Mouse (Mus musculus) adrenal gland (tissue): ENCODE measurements at regions not wholly inside any gene's neighbourhood (a gene's known extent, or its start where the extent isn't known, plus 50 kb on each side); places are given as distances from the start of the nearest gene placed in this dataset.

Experiments used
- intact Hi-C: fragments of 180-260 bp; cut with DNase I; formaldehyde crosslinking; loops from one replicate; pipeline ENCODE4 v1.15.1; 2025

DNA sequence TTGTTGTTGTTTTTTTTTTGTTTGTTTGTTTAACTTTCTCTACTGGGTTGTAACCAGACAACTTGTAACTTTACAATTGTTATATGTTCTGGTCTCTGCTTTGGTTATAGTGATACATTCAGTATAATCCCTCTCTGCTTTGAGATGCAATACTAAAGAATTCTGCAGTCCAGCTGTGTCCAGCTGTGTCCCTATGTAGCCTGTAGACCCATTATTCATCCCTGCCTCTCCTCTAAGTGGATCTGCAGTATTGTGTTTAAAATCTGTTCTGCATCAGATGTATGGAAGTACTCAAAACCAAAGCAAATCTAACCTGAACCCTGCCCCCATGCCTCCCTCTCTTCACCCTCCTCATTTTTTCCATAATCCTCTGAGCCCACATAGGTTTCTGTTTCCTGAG is 279.6 kb downstream of the Rps29 start:
- intact Hi-C loops, result no loop called here

DNA sequence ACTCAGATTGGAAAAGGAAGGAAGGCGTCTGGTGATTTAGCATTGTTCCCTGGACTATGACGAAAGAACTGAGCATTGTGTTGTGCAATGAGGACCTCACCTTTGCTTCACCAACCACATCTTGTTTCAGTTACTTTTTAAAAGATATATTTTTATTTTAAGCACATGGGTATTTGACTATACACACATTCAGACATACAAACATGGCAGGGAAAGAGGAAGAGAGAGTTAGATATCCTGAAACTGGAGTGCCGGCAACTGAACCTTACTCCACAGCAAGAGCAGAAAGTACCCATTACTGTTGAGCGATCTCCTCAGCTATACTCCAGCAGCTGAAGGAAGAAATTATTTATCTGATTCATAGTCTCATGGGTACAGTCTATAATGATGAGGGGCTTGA is 287.7 kb downstream of the Rps29 start:
- intact Hi-C loops, result no loop called here

DNA sequence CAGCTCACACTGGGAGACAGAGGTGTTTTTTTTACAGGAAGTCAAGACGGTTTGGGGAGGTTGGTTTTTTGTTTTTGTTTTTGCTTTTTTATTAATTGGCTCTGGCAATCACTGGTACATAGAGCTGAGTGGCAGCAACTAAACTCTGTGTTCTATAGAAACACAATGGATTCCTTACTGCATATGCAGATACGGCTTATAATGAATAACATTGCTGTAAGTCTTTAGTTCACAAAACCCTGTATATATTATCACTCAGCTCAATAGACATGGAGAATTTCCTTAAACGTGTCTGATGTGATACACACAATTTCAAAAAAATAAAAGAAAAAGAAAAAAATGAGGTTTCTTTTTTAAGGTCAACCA is 296.0 kb downstream of the Rps29 start:
- intact Hi-C loops, result loop anchor here (2.0 kb wide), 1 partner anchor 1432 kb away; no protein-coding TSS in a partner anchor

DNA sequence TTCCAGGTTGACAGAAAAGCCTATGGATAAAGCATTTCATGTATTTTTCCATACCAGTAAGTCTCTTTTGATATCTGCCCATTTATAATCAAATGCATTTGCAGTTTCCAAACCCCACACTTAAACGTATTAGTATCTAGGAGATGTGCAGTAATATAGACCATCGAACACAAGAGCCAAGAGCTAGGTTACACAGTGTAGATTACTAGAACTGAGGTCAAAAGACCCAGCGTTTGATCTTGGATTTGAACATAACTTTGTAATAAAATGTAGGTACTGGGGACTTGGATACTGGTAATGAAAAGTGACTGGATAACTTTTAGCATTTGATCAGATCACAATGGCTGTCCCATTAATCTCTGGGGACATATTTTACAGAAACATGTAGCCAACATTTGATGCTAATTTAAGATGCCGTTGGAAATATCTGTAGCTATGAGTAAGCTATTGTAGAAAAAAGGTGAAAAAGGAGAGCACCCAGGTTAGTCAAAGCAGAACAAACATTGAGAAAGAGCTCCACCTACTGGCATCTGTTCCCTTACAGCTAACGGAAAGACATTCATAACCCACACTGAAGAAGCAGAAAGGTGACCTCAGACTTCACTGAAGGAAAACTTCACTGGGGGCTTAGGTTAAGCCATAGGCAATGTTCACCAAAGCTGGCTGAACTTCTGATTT is 296.5 kb downstream of the Rps29 start:
- intact Hi-C loops, result loop anchor here (2.0 kb wide), 1 partner anchor 1432 kb away; no protein-coding TSS in a partner anchor

DNA sequence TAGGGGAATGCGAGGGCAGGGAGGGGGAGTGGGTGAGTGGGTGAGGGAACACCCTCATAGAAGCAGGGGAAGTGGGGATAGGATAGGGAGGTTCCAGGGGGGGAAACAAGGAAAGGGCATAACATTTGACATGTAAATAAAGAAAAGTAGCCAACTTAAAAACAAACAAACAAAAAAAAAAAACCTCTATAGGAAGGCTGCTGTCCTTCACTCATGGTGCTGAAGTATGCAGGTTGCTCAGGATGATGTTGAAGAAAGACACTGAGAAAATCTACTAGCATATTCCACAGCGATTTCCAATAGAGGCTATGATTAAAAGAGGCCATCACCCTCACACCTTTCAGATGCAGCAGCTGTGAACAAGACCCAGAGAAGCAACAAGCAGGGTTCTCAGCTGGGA is 298.7 kb downstream of the Rps29 start:
- intact Hi-C loops, result no loop called here

DNA sequence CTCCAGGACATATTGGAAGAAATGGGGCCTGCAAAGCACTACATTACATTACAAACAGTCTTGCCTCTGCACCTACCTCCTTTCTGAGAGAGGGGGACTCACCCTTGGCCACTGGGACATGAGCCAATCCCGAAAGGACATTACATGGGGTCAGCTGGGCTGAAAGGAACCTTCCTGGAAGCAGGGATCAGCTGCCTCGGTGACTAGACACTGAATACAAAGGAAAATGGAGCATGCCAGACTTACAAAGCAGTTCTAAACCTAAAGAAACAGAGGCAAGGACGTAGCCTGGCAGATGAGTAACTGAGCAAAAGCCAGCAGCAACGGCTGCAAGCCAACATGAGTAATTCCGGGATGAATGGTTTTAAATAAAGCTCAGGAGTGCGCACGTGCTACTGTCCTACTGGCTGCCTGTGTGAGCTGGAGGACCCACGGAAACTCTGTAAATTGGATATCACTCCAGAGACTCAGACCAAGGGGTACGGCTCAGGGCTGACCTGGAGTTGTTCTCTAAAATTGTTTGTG is 309.3 kb downstream of the Rps29 start:
- intact Hi-C loops, result no loop called here

DNA sequence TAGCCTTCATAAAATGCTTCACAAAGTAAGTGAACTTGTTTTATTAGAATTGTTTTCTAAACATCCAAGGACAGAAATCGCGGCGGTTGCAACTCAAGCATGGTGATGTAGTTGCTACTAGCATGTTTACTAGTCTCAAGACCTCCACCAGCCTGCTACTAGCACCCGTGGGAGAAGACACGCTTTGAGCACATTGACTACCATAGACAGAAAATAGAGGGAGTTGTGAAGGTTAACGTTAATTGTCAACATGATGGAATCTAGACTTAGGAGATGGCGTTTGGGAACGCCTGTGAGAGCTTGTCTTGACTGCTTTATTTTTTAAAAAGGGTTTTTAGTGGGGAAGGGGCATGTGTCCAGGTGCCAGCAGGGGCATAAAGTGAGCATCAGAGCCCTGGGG is 318.2 kb downstream of the Rps29 start:
- intact Hi-C loops, result no loop called here

DNA sequence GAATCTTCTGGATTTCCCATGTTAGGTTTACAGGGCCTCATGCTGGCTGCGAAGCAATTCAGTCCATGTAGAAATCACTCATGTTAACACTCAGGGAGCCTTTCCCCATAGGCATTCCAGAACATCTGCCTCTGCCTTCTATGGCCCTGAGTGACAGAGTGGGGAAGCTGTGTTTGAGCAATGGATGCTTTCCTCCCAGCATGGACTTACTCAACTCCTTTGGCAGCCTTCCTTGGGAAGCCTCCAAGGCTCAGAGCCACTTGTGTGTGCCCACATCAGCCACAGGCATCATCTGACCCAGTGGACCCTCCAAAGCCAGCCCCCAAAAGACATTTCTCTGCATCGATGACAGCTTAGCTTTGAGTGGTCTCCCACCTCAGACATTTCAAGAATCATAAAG is 318.8 kb downstream of the Rps29 start:
- intact Hi-C loops, result no loop called here

DNA sequence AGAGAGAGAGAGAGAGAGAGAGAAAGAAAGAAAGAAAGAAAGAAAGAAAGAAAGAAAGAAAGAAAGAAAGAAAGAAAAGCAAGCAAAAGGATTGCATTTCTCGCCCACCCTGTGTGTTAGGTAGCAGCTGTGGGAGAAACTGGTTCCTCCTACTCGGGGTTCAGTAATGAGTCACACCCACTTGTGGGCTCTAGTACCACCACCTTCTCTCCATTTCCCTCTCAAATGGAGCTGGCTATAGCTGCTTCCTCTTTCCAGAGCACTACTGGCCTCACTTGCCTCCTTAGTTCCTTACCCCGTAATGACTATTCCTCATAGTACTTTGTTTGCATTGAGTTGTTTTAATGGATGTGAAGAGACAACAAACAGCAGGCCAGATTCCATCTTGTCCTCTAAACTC is 323.0 kb downstream of the Rps29 start:
- intact Hi-C loops, result no loop called here

DNA sequence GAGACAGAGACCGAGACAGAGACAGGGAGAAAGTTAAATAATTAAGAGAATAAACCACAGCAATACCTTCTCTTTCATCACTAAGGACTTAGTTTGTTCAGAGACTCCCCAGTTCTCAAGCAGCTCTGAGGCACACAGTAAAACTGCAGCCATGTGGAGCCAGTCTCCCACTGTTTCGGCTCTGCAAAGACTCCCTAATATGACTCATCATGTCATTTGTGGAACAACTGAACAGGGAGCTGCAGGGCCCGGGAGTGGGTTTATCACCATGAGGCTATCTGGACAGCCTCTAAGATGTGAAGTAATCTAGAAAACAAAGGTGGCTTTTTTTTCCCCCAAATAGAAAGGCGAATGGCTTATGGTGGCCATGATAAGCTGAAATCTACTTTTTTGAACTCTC is 325.1 kb downstream of the Rps29 start:
- intact Hi-C loops, result no loop called here

DNA sequence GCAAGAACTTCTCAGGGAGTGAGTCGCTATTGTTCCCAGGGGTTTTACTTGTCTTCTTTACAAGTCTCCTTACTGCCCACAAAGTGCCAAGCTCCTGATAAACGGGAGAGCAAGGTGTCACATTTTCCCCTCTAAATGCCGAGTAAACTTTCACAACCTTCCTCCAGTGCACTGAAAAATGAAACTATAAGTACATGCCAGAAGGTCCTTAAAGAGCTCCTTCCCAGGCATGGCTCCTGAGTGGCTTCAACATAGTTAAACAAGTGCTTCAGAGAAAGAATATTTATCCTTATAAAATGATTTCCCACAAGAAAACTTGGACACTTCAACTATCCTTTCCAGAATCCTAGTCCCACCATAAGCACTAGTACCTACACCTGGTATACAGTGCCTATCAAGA is 329.6 kb downstream of the Rps29 start:
- intact Hi-C loops, result no loop called here

DNA sequence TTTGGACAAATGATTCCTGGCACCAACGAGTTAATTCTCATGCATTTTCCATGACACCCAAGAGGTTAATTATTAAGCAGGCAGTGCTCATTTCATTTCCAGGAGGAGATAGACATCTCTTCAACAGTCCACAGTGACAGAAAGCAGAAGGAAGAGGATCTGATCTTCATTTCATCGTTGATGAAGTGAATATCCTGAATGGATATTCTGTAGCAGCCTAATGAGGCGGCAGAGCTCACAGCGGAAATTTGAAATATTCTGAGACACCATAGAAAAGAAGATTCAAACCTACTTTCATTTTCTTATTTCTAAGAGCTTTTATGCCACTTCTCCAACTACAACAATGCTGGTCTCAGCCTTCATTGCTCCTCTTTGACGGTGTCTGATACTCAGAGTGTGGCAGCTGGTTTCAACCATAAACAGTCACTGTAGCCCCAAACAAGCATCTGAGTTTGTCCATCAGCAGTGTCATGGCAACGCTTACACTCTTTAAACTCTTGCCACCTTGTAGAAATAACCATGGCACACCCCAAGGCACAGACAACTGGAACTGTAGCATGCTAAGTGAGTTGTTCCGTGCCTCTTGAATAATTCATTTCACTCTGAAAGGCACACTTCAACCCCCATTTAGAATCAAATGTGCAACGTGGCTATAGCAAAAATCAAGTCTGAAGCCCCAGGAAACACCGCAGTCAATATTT is 331.3 kb downstream of the Rps29 start:
- intact Hi-C loops, result no loop called here

DNA sequence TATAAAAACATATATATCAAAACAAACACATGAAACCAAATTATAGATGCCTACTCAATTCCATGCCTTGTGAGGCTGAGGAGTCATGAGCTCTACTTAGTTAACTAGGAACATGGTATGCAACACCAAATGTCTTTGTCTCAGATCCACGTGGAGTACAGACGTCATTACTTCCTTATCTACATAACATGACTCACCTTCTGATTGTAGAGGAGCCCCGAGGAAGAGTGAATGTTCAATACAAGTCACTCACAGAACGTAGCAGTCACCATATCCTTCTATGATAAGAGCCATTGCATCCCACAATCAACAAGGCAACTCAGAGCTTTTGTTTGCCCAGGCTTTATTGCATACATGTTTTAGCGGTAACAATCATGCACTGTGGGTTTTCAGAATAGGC is 364.6 kb downstream of the Rps29 start:
- intact Hi-C loops, result no loop called here

DNA sequence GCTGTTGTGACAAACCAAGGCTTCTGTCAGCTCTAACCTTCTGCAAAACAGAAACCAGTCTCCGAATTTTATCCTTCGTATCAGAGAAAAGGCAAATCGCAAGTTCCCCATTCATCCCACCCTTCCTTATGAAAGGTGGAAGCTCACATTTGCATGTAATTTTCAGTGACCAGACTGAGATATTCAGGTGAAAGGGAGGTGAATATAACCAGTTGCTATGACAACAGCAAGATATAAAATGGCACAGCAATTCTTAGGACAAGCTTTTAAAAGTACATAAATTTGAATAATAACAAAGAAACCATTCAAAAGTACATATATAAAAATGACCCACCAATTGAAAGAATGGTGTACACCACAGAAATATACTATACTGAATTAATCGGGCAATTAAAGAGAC is 375.4 kb downstream of the Rps29 start:
- intact Hi-C loops, result no loop called here

DNA sequence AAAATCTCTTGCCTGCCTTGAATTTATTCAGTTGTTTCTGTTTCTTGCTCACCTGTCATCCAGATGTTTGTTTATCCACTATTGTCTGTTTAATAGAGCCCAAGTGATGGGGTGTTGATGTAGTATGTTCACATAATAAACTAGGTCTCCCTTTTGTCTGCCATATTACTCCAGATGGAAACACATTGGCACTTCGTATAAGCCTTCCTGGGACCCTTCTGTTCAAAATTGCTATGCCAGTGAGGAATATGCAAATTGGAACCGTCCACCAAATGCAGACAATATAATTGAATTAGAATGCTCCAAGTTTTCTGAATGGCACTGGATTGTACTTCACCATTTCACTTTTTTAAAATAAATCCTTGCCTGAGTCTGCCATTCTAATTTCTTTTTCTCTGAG is 383.5 kb downstream of the Rps29 start:
- intact Hi-C loops, result no loop called here

DNA sequence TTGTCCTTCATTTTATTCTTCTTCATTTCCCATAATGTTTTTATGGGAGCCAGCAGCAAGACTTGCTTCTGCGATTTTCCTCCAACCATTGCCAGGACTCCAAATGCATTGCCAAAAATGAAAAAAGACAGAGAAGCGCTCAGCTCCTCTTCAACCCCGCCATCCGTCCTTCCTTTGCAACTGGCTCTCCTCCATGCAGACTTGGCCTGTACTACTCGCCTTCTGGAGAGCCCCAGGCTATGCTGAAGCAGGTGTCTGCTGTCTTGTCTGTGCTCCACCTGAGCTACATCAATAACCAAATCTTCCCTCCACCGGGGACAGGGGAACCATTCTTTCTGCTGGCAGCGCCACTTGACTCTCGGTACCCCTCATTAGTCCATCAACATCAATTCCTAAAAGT is 384.2 kb downstream of the Rps29 start:
- intact Hi-C loops, result no loop called here

DNA sequence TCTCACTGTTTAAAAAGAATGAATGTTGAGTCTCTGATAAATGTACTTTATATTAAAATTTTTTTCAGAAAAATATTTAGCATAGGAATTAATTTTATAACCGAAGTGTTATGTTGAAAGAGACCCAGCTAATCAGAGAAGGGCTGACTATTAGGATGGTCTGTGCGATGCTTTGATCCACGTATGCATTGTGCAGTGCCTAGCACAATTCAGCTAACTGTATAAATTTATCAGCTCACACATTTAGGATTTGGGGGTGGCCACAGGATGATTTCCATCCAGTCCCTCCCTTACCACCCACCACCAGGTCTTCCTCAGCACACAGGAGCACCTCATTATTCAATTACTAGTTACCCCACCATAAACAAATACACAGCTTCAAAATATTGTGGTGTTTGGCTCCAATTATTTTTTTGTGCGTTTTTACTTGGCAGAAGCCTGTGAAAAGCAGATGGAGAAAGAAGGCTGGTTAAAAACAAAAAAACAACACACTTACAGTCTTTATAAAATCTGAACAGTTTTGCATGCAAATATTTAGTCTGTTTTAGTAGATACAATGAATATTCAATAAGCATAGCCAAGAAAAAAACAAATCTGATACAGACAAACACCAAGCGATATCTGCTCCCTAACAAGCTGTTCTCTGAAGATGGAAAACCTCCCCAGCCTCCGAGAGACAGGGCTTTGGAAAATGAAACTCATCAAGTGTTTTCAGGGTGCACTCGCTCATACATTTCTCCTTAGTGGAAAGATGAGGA is 400.5 kb downstream of the Rps29 start:
- intact Hi-C loops, result no loop called here

DNA sequence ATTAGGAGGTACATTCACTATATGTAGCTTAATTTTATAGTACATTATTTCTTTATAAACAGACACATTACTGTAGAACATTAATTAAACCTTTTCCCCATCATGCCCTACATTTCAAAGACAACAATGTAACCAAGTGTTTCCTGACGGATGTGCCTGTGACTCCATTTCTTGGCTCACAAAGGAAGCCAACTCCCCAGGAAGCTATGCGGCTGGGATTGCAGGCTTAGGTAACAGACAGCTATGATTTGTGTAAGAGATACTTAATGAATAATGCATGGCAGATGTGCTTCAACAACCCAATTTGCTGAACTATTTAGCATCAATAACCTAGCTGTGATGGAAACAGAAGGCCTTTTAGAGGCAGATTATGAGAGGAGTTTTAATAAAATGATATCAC is 430.1 kb downstream of the Rps29 start:
- intact Hi-C loops, result no loop called here

DNA sequence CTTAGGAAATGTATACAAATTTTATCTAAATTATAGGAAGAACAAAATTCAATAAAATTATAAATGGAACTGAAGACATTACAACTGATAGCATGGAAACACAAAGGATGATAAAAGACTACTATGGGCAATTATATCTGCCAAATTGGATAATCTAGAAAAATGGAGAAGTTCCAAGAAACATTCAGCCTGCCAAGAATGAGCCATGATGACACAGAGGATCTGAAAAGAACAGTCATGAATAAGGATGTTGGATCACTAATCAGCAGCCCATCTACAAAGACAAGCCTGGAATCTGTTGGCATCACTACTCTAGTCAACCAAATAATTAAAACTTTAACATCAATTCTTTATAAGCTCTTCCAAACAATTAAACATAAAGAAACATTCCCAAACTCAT is 440.0 kb downstream of the Rps29 start:
- intact Hi-C loops, result no loop called here

DNA sequence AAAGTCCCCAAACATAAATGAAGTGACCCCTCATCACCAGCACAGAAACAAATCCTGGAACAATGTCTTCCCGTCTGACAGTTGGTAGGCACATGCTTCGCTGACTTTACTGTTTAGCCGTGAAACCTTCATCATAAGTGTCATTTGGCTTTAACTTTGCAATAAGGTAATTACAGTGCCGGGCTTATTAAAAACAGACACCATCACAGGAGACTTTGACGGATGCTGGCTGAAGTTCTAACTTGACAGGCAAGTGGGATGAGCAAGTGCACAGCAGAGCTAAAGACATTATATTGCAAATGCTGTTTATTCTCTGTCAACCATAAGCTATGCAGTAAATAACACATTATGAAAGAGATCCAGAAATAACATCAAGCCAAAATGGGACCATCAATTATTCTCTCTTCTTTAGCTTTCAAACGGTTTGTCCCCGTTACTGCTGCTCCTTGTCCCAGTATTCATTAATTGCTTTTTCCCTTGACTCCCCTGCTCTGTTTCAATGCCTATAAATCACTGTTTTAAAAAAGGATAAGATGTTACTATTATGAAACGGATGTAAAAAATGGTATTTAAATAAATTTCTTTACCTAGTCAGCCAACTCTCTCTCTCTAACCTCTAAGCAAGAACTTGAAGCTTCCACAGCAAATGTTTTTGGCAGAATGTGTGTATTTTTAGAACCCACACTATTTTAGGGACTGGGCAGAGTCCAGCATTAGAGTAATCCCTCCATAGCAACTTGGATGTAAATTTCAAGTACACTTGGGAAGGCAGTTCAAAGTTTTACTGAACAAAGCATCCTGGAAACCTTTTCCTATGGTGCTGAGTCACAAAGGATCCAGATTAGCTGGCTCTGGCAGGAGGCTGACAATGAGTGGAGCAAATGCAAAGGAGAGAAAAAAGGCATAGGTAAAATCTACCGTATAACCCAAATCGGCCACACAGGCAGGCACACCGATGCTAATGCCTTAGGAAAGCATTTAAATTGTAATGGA is 464.4 kb downstream of the Rps29 start:
- intact Hi-C loops, result no loop called here

DNA sequence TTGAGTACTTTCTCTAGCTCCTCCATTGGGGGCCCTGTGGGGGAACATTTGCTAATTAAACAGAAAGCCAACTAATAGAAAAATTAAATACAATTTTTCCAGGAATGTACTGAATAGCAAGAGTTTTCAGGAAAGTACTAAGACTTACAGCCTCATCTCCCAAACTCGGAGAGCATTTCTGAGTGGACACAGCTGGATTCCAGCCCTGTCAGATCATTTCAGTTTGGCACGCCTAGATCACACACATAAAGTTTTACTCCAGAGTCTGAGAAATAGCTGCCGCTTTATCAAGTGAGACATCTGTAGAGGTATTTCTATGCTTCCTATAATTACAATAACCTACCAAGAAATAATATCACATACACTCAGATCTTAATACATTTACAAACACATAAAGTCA is 470.7 kb downstream of the Rps29 start:
- intact Hi-C loops, result no loop called here
